Mouse (Mus musculus) urinary bladder, postnatal 10 days (tissue): ENCODE data around the gene Kctd13.

Experiments used
- DNase-seq: peaks from one replicate; pipeline ENCODE4 v3.0.0; 2022; ENCODE audit warnings: low spot score

Kctd13 gene

GRCm38 (mm10) chr7:126982054-126982453, 53.4 kb downstream of the Kctd13 start:
- no peak for DNase-seq

GRCm38 (mm10) chr7:126983113-126983512, 54.4 kb downstream of the Kctd13 start:
- DNase-seq, result no peak

- no peak for DNase-seq
These were observed 56.2 kb downstream of the Kctd13 start for GRCm38 (mm10) chr7:126984667-126985444.

- no peak for DNase-seq
These were observed 57.6 kb downstream of the Kctd13 start for GRCm38 (mm10) chr7:126986319-126986718.

- DNase-seq, result no peak
These were observed 60.1 kb downstream of the Kctd13 start for GRCm38 (mm10) chr7:126988816-126989215.
